Mouse (Mus musculus) heart, embryonic 15.5 days (tissue): Measurements from ENCODE around the gene Adprm. TPM values are rescaled to one million over a fixed set of nuclear protein-coding genes. Genes with fewer than 3 reads are reported as not detected.

Source experiments
- ATAC-seq: fragments of 200-750 bp; cut with Nextera tagmentation; replicated peaks from 2 replicates; pipeline ENCODE4 v1.8.0; 2017; ENCODE audit warnings: low read depth, moderate TSS enrichment; ENCODE audit not compliant: insufficient number of reproducible peaks, insufficient read depth, low FRiP score
- H3K27ac ChIP-seq: fragments of 300-500 bp; sonication (generic); 2 replicates; pipeline ENCODE4 v1.5.1; 2015; ENCODE audit warnings: mild to moderate bottlenecking, inconsistent platforms
- H3K27me3 ChIP-seq: fragments of 300-500 bp; sonication (generic); 2 replicates; pipeline ENCODE4 v1.6.1; 2015; ENCODE audit warnings: inconsistent platforms
- H3K36me3 ChIP-seq: fragments of 300-500 bp; sonication (generic); 2 replicates; pipeline ENCODE4 v1.6.1; 2015; ENCODE audit warnings: mild to moderate bottlenecking, inconsistent platforms
- H3K4me1 ChIP-seq: fragments of 300-500 bp; sonication (generic); replicated peaks from 2 replicates; pipeline ENCODE4 v1.6.1; 2015; ENCODE audit warnings: inconsistent platforms
- H3K4me2 ChIP-seq: fragments of 300-500 bp; sonication (generic); 2 replicates; pipeline ENCODE4 v1.6.1; 2015; ENCODE audit warnings: inconsistent platforms, mild to moderate bottlenecking, moderate library complexity
- H3K4me3 ChIP-seq: fragments of 300-500 bp; sonication (generic); 2 replicates; pipeline ENCODE4 v1.5.1; 2015; ENCODE audit warnings: mild to moderate bottlenecking, inconsistent platforms
- H3K9ac ChIP-seq: fragments of 300-500 bp; sonication (generic); 2 replicates; pipeline ENCODE4 v1.6.1; 2015; ENCODE audit warnings: mild to moderate bottlenecking, inconsistent platforms
- H3K9me3 ChIP-seq: fragments of 300-500 bp; sonication (generic); replicated peaks from 2 replicates; pipeline ENCODE4 v1.6.1; 2016; ENCODE audit warnings: inconsistent platforms
- WGBS: fragments of 180-500 bp; shearing (Covaris S2); methylation state at CpG from one replicate; pipeline ENCODE4 v1.1.7; 2015; ENCODE audit warnings: mixed read lengths; 5-methylcytosine and 5-hydroxymethylcytosine counted together
- polyA plus RNA-seq: library from polyadenylated mRNA; unstranded; fragments of >200 nt; fragmentation: Nextera tagmentation; extraction: Ambion mirVana; gene quantifications from 2 replicates; pipeline ENCODE4 v1.2.1, GENCODE M21; 2015

Adprm gene
- polyA plus RNA-seq, 1 experiment from 2014 or later, result 16.4 TPM

DNA sequence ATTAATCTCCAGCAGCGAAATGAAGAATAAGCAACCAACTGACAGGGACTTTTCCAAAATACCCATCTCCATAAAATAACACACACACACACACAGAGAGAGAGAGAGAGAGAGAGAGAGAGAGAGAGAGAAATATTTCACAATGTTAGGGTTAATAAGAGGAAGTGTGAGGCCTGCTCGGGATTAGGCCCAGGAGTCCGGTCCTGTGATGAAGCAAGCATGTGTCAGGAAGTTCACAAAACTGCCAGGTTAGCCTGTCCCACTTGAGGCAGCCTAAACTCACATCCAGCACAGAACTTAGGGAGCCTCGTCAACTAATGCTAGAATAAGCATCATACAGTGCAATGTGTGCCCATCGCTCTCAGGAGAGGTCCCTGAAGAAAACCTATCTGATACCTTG is 5.2 kb downstream of the Adprm start:
- Histone ChIP-seq H3K9me3 (no peaks in the 10 kb centered on the region), H3K4me2 (no peak overlapping the region), H3K4me3 (no peak overlapping the region), H3K36me3 (peaks cover 7% of the 10 kb centered on the region; the same call in 1 of the 2 replicates), H3K4me1 (peaks cover 8% of the 10 kb centered on the region), H3K9ac (no peak overlapping the region), H3K27me3 (no peaks in the 10 kb centered on the region), H3K27ac (no peak overlapping the region)
- WGBS, result 85% methylated on average over 5 of the region's 5 CpGs
- no peak for ATAC-seq

DNA sequence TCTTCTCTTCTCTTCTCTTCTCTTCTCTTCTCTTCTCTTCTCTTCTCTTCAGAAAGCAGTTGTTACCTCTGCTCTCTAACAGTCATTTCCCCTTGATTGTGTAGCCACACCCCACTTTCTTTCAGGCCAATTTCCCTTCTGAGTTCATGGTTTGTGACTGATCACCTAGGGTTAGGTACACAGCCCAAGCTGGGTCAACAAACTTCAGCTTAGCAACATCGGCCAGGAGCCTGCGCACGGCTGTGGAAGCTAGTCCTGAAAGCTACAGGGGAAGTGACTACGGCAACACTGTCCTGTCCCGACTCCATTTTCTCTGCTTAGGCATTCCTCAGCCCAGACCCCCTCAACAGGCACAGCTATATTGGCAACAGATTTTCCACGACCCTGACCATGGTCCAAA is 7.4 kb downstream of the Adprm start:
- no peak overlapping the region for H3K9ac ChIP-seq
- ATAC-seq, result no peak
- no peaks in the 10 kb centered on the region for H3K9me3 ChIP-seq
- peaks cover 22% of the 10 kb centered on the region; the same call in 1 of the 2 replicates for H3K36me3 ChIP-seq
- H3K27me3 ChIP-seq, result no peaks in the 10 kb centered on the region
- no peak overlapping the region for H3K27ac ChIP-seq
- WGBS, result 80% methylated on average over 6 of the region's 6 CpGs
- no peak overlapping the region for H3K4me3 ChIP-seq
- no peak overlapping the region for H3K4me2 ChIP-seq
- H3K4me1 ChIP-seq, result 0 out of 2 replicates have a peak, but pooled peaks cover 3% of the 10 kb centered on the region

DNA sequence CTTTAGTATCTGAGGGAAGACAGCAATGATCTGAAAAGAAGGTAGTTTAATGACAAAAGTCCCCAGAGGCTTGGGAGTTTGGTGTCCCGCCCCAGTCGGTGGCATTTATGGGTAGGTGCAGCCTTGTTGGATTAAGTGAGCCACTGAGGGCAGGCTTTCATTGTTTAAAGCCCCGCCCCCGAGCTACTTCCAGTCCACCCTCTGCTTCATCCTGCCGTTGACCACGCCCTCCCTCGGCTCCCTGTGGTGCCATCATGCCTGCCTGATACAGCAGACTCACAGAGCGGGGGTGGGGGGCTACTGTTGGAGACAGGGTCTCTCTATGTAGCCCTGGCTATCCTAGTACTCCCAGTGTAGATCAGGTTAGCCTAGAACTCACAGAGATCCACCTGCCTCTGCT is 9.4 kb downstream of the Adprm start:
- peaks cover 26% of the 10 kb centered on the region; the same call in 1 of the 2 replicates for H3K36me3 ChIP-seq
- no peak overlapping the region for H3K4me2 ChIP-seq
- H3K9me3 ChIP-seq, result no peaks in the 10 kb centered on the region
- no peak for ATAC-seq
- no peaks in the 10 kb centered on the region for H3K27me3 ChIP-seq
- no peak overlapping the region for H3K4me3 ChIP-seq
- 65% methylated on average over 8 of the region's 8 CpGs for WGBS
- no peak overlapping the region for H3K9ac ChIP-seq
- H3K4me1 ChIP-seq, result 0 out of 2 replicates have a peak, but pooled peaks cover 3% of the 10 kb centered on the region
- H3K27ac ChIP-seq, result no peak overlapping the region

DNA sequence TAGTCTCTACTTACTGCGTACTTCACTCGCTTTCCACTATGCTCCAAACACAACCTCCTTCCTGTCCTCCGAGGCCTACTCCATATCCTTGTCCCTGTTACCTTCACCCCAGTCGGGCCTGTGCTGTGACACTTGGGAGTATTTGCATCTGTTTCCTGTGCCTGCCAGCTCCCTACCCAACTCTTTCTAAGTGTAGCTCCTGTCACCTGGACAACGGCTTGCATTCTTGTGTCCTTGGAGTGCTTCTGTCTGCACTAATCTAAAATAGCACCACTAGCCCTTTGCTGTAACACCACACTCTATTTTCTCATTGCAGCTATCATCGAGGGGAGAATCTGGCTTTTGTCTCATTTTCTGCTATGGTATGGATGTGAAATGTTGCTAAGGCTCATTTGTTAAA is 11.9 kb downstream of the Adprm start:
- ATAC-seq, result no peak
- Histone ChIP-seq H3K27me3 (no peaks in the 10 kb centered on the region), H3K27ac (peak overlapping the region; percentile 29), H3K9ac (no peak overlapping the region), H3K4me3 (no peak overlapping the region), H3K4me2 (no peak overlapping the region), H3K9me3 (no peaks in the 10 kb centered on the region), H3K4me1 (0 out of 2 replicates have a peak, but pooled peaks cover 3% of the 10 kb centered on the region), H3K36me3 (peaks cover 33% of the 10 kb centered on the region; the same call in 1 of the 2 replicates)
- 65% methylated on average over 6 of the region's 6 CpGs for WGBS

DNA sequence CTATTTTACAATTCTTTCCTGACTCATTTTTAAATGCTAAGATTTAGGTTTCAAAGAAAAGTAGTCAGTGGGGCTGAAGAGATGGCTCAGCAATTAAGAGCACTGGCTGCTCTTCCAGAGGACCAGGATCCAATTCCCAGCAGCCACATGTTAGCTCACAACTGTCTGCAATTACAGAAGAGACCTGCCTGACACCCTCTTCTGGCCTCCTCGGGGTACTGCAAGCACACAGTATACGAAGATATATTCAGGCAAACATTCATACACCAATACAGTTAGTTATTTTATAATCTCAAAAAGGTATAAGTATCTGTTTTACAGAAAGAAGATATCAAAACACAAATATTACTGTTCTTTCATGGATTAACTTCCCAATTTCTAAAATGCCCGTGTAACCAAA is 12.6 kb downstream of the Adprm start:
- Histone ChIP-seq H3K4me2 (no peak overlapping the region), H3K27ac (no peak overlapping the region; the same call in 1 of the 2 replicates), H3K4me3 (no peak overlapping the region), H3K4me1 (0 out of 2 replicates have a peak, but pooled peaks cover 3% of the 10 kb centered on the region), H3K9me3 (no peaks in the 10 kb centered on the region), H3K36me3 (peaks cover 33% of the 10 kb centered on the region; the same call in 1 of the 2 replicates), H3K9ac (no peak overlapping the region), H3K27me3 (no peaks in the 10 kb centered on the region)
- no peak for ATAC-seq
- WGBS, result 89% methylated on average over 3 of the region's 3 CpGs

DNA sequence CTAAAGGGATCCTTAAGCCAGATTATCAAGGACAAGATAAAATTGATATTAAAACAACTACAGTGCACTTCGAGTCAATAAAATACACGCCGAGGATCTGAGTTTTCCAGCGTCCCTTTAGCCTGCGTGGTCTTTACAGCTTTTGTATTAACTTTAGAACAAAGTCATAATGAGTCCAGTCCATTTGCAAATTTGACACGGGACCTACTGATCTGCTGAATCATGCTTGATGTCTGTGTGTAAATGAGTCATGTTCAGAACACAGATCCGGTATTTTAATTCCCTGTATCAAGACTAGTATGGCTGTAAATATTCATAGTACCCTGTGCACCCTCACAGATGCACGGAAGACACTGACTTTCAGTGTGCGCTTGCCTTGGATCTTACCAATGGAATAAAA is 15.5 kb downstream of the Adprm start:
- H3K4me1 ChIP-seq, result 0 out of 2 replicates have a peak, but pooled peaks cover 3% of the 10 kb centered on the region

DNA sequence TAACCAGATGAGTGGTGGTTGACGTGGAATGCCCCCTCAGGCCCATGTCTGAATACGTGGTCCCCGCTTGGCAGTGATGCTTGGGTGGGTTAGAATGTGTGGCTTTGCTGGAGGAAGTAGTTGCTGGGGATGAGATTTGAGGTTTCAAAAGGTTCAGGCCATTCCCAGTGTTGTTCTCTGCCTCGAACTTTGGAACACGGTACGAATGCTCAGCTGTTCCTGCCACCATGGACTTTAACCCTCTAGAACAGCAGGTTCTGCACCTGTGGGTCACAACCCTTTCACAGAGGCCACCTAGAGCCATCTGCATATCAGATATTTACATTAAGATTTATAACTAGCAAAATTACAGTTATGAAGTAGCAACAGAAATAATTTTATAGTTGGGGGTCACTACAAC is 16.2 kb downstream of the Adprm start:
- no peak for ATAC-seq
- Histone ChIP-seq H3K27me3 (no peaks in the 10 kb centered on the region), H3K9me3 (no peaks in the 10 kb centered on the region), H3K27ac (no peak overlapping the region), H3K4me3 (no peak overlapping the region), H3K4me1 (0 out of 2 replicates have a peak, but pooled peaks cover 3% of the 10 kb centered on the region), H3K4me2 (no peak overlapping the region), H3K9ac (no peak overlapping the region), H3K36me3 (peaks cover 31% of the 10 kb centered on the region; the same call in 1 of the 2 replicates)
- WGBS, result 86% methylated on average over 6 of the region's 6 CpGs

More for the DNA sequence above, 15.5 kb downstream of the Adprm start:
- H3K27ac ChIP-seq, result no peak overlapping the region
- no peak overlapping the region for H3K4me3 ChIP-seq
- no peak overlapping the region for H3K4me2 ChIP-seq
- H3K27me3 ChIP-seq, result no peaks in the 10 kb centered on the region
- no peak overlapping the region for H3K9ac ChIP-seq
- peaks cover 33% of the 10 kb centered on the region; the same call in 1 of the 2 replicates for H3K36me3 ChIP-seq
- no peaks in the 10 kb centered on the region for H3K9me3 ChIP-seq
- no peak for ATAC-seq
- 89% methylated on average over 9 of the region's 9 CpGs for WGBS

DNA sequence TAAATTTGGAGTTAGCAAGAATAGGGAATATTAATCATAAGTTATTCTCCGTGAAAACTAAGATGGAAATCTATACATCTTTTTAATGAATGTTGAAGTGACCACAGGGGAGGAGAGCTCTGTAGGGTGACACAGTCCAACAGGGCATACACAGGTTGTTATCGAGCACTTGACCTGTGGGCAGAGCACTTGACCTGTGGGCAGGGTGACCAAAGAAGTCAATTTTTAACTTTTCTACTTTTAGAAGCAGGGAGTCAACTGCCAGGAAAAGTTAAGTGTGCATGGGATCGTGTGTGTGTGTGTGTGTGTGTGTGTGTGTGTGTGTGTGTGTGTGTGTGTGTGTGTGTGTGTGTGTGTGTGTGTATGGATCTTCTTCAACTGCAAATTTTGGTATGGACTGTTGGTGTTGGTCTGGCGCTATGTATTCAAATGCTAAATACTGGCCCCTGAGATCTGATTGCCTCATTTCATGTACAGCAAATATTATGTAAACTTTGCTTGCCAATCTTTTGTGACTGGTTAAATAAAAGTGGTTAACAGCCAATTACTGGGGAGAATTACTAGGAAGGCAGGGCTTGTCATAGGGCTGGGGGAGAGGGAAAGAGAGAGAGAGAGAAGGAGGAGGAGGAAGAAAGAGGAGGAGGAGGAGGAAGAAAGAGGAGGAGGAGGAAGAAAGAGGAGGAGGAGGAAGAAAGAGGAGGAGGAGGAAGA is 17.5 kb downstream of the Adprm start:
- no peaks in the 10 kb centered on the region for H3K9me3 ChIP-seq
- H3K4me1 ChIP-seq, result no peaks in the 10 kb centered on the region
- H3K4me2 ChIP-seq, result no peak overlapping the region
- H3K4me3 ChIP-seq, result no peak overlapping the region
- H3K27ac ChIP-seq, result no peak overlapping the region
- H3K36me3 ChIP-seq, result peaks cover 18% of the 10 kb centered on the region; the same call in 1 of the 2 replicates
- no peak overlapping the region for H3K9ac ChIP-seq
- 60% methylated on average over 4 of the region's 4 CpGs for WGBS
- no peaks in the 10 kb centered on the region for H3K27me3 ChIP-seq
- no peak for ATAC-seq

DNA sequence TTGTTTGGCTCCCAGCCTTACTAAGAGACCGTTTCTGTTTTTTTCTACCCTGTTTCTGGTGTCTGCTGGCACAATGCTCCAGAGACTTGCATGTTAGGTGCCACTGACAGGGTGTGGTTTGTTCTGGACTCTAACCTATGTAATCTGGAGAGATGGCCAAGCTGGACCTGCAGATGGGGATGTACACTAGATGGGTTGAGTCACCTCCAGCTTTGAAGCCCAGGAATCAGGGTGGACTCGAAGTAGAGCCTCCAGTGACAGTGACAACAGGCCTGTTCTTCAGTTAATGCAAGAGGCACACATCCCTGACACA is 20.8 kb downstream of the Adprm start:
- H3K27me3 ChIP-seq, result no peaks in the 10 kb centered on the region
- no peaks in the 10 kb centered on the region for H3K4me1 ChIP-seq
- 51% methylated on average over 2 of the region's 2 CpGs for WGBS
- H3K4me2 ChIP-seq, result no peak overlapping the region
- H3K9ac ChIP-seq, result no peak overlapping the region
- no peak overlapping the region for H3K27ac ChIP-seq
- no peak for ATAC-seq
- no peaks in the 10 kb centered on the region for H3K9me3 ChIP-seq
- no peak overlapping the region for H3K4me3 ChIP-seq
- H3K36me3 ChIP-seq, result no peaks in the 10 kb centered on the region; the same call in 1 of the 2 replicates

DNA sequence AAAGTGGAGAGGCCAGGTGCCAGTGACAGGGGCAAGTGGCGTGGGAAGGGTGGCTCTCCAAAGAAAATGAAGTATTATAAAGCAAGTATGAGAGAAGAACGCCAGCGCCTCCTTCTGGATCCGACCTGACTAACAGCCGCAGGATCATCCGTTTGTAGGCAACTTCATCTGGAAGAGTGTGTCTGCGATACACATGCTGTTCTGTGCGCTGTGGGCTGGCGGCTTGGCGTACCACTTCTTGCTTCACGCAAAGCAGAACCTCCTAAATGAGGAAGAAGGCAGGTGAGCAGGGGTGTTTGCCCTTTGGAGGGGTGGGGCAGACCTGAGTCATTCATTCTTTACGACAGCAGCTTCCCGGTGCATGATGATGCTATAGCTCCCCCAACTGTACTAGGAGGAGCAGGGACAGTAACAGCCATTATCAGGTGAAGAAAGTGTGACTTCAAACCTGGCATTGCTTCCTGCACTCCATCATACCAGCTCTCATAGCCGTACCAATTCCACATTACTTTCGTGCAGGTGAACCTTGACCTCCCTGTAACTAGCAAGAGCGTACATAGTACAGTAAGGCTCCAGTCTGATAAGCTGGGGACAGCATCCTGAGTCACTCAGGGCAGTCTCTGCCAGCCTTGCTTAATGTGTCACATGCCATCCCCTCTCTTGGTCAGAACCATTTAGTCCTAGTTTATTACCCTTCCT is 21.3 kb downstream of the Adprm start:
- H3K4me1 ChIP-seq, result no peaks in the 10 kb centered on the region
- H3K4me3 ChIP-seq, result no peak overlapping the region
- no peaks in the 10 kb centered on the region for H3K9me3 ChIP-seq
- H3K27me3 ChIP-seq, result no peaks in the 10 kb centered on the region
- no peak overlapping the region for H3K9ac ChIP-seq
- H3K36me3 ChIP-seq, result no peaks in the 10 kb centered on the region
- H3K4me2 ChIP-seq, result no peak overlapping the region
- no peak for ATAC-seq
- WGBS, result 51% methylated on average over 16 of the region's 16 CpGs
- H3K27ac ChIP-seq, result no peak overlapping the region

DNA sequence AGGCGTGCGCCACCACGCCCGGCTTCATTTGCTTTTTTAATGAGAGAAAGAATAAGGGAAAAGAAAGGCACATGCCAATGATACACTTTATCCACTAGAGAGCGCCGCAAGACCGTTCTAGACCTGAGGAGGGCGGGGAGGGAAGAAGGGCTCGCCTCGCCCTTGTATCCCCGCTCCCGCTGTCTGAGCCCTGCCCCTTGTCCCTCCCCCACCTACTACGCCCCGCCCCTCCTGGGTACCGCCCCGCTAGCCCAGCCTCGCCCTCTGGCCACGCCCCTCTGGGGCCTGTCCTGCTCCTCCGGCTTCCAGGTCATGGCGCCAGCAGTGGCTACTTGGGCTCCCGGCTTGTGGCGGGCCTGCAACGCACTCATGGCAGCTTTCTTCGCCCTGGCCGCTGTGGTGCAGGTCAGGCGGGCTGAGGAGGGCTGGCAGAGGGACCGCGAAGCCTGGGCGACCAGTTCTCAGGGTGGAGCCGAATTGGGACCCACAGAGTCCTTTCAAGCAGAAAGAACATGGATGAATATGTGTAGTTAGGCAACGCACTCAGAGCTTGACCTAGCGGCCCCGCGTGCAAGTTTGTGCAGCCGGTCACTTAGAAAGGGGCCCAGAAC is 27.4 kb downstream of the Adprm start, which contains the start of gene Tmem220:
Gene Tmem220 (plus strand): TSS at position 288 of the 611 bp plus-strand sequence.
- Histone ChIP-seq H3K4me2 (peak within 1 kb of the TSS; percentile 89), H3K9ac (peak within 1 kb of the TSS; percentile 70), H3K27ac (peak within 1 kb of the TSS; percentile 39; the same call in 1 of the 2 replicates), H3K36me3 (no peaks in the 10 kb centered on the region), H3K27me3 (0 out of 2 replicates have a peak, but pooled peaks cover 6% of the 10 kb centered on the region), H3K9me3 (no peaks in the 10 kb centered on the region), H3K4me1 (peaks cover 7% of the 10 kb centered on the region), H3K4me3 (peak within 1 kb of the TSS; percentile 62)
- WGBS, result 1% methylated on average over 33 of the region's 35 CpGs
- peak; percentile 98 for ATAC-seq
